Mouse (Mus musculus) limb, embryonic 14.5 days (tissue): ENCODE data around the gene Rprd1b. TPM values are rescaled to one million over a fixed set of nuclear protein-coding genes. Genes with fewer than 3 reads are reported as not detected.

ENCODE experiments used
- ATAC-seq: fragments of 200-750 bp; cut with Nextera tagmentation; 2 replicates; pipeline ENCODE4 v1.8.0; 2017; ENCODE audit warnings: low read depth, moderate number of reproducible peaks, moderate TSS enrichment; ENCODE audit not compliant: low FRiP score
- DNase-seq: peaks from one replicate; pipeline ENCODE4 v3.0.0-alpha.2; 2015; ENCODE audit warnings: low spot score
- H3K27ac ChIP-seq: fragments of 300-500 bp; sonication (generic); replicated peaks from 2 replicates; pipeline ENCODE4 v1.5.1; 2014; ENCODE audit warnings: low read depth, mild to moderate bottlenecking, low read length, moderate library complexity, mixed read lengths
- H3K27me3 ChIP-seq: fragments of 300-500 bp; sonication (generic); 2 replicates; pipeline ENCODE4 v1.6.1; 2014; ENCODE audit warnings: low read length, mixed read lengths; ENCODE audit not compliant: control insufficient read depth, insufficient read depth
- H3K36me3 ChIP-seq: fragments of 300-500 bp; sonication (generic); 2 replicates; pipeline ENCODE4 v1.6.1; 2014; ENCODE audit warnings: mild to moderate bottlenecking, low read length, moderate library complexity, mixed read lengths; ENCODE audit not compliant: control insufficient read depth, insufficient read depth
- H3K4me1 ChIP-seq: fragments of 300-500 bp; sonication (generic); 2 replicates; pipeline ENCODE4 v1.6.1; 2014; ENCODE audit warnings: antibody characterized with exemption, low read length, mixed read lengths; ENCODE audit not compliant: control insufficient read depth, insufficient read depth
- H3K4me2 ChIP-seq: fragments of 300-500 bp; sonication (generic); replicated peaks from 2 replicates; pipeline ENCODE4 v1.6.1; 2014; ENCODE audit warnings: low read depth, mild to moderate bottlenecking, low read length, moderate library complexity; ENCODE audit not compliant: severe bottlenecking
- H3K4me3 ChIP-seq: fragments of 300-500 bp; sonication (generic); replicated peaks from 2 replicates; pipeline ENCODE4 v1.5.1; 2014; ENCODE audit warnings: low read length
- H3K9ac ChIP-seq: fragments of 300-500 bp; sonication (generic); 2 replicates; pipeline ENCODE4 v1.6.1; 2014; ENCODE audit warnings: mild to moderate bottlenecking, low read depth, low read length, moderate library complexity; ENCODE audit not compliant: severe bottlenecking
- H3K9me3 ChIP-seq: fragments of 300-500 bp; sonication (generic); 2 replicates; pipeline ENCODE4 v1.6.1; 2016; ENCODE audit warnings: low read length; ENCODE audit not compliant: control insufficient read depth
- POLR2A ChIP-seq: fragments of 200-500 bp; IDR thresholded peaks from 2 replicates; pipeline ENCODE4 v1.8.0; 2012; ENCODE audit warnings: inconsistent platforms, mild to moderate bottlenecking, moderate library complexity, borderline replicate concordance; ENCODE audit not compliant: insufficient read depth, insufficient read length; ENCODE audit errors: extremely low read depth
- WGBS: fragments of 180-500 bp; shearing (Covaris S2); extraction: QIAGEN DNeasy Blood & Tissue Kit; methylation state at CpG from one replicate; pipeline ENCODE4 v1.1.7; 2014; 5-methylcytosine and 5-hydroxymethylcytosine counted together
- polyA plus RNA-seq, 2 experiments: library from polyadenylated mRNA; depleted of rRNA in 1 of 2; stranded (reverse) in 1 of 2; unstranded in 1 of 2; fragments of >200 nt; fragmentation: Nextera tagmentation in 1 of 2; extraction: Ambion mirVana in 1 of 2; gene quantifications; 2 replicates each; pipeline versions ENCODE4 v1.2.1 to v1.2.3; 2012 to 2014

Rprd1b gene
- polyA plus RNA-seq, 2 experiments: 30.6 to 37.1 TPM

- DNase-seq (no peak), ATAC-seq (no peak)
- Histone ChIP-seq H3K36me3 (no peaks in the 10 kb centered on the region), H3K9ac (no peak overlapping the region), H3K27me3 (no peaks in the 10 kb centered on the region), H3K27ac (no peak overlapping the region), H3K4me2 (no peak overlapping the region), H3K9me3 (no peaks in the 10 kb centered on the region), H3K4me1 (peaks cover 19% of the 10 kb centered on the region), H3K4me3 (no peak overlapping the region)
- 44% methylated on average over 6 of the region's 6 CpGs for WGBS
- TF ChIP-seq POLR2A: no peak
These were observed 88.4 kb downstream of the Rprd1b start for GRCm38 (mm10) chr2:158116653-158117052.

GRCm38 (mm10) chr2:158119145-158119544 is 90.8 kb downstream of the Rprd1b start:
- Histone ChIP-seq H3K9me3 (no peaks in the 10 kb centered on the region), H3K36me3 (no peaks in the 10 kb centered on the region), H3K27me3 (no peaks in the 10 kb centered on the region), H3K4me3 (no peak overlapping the region), H3K4me1 (peaks cover 11% of the 10 kb centered on the region), H3K9ac (no peak overlapping the region), H3K27ac (no peak overlapping the region), H3K4me2 (no peak overlapping the region)
- 77% methylated on average over 4 of the region's 4 CpGs for WGBS
- ATAC-seq (no peak), DNase-seq (no peak)
- TF ChIP-seq POLR2A: no peak

- Histone ChIP-seq H3K9me3 (no peaks in the 10 kb centered on the region), H3K27ac (no peak overlapping the region), H3K4me3 (no peak overlapping the region), H3K27me3 (no peaks in the 10 kb centered on the region), H3K36me3 (no peaks in the 10 kb centered on the region), H3K4me1 (peaks cover 9% of the 10 kb centered on the region), H3K9ac (no peak overlapping the region), H3K4me2 (no peak overlapping the region)
- TF ChIP-seq POLR2A: no peak
- DNase-seq: peak; percentile 16
- 64% methylated on average over 8 of the region's 8 CpGs for WGBS
- ATAC-seq: no peak
These were observed 91.9 kb downstream of the Rprd1b start for GRCm38 (mm10) chr2:158120211-158120610.

DNA sequence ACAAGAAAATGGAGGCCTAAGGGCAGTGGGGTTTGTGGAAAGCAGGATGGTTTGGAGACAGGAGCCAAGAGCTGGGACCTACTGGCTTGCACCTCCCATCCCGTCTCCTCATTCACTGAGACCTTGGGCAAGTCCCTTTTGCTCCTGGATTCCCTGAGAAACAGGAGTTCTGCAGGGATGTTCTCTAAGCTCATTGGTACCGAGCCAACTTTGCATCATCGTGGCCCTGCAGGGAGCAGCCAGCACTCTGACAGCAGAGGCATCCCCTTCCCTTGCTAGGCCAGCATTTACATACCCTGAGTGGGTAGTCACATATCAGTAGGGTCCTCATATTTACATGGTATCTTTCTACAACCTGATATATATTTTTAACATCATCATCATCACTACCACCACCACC is 92.6 kb downstream of the Rprd1b start:
- Histone ChIP-seq H3K9me3 (no peaks in the 10 kb centered on the region), H3K4me1 (peaks cover 9% of the 10 kb centered on the region), H3K27ac (no peak overlapping the region), H3K4me2 (no peak overlapping the region), H3K9ac (no peak overlapping the region), H3K36me3 (no peaks in the 10 kb centered on the region), H3K27me3 (no peaks in the 10 kb centered on the region), H3K4me3 (no peak overlapping the region)
- DNase-seq: no peak
- no peak for ATAC-seq
- TF ChIP-seq POLR2A: no peak
- WGBS: 93% methylated on average over 3 of the region's 3 CpGs

GRCm38 (mm10) chr2:158121645-158122326 is 93.5 kb downstream of the Rprd1b start:
- TF ChIP-seq POLR2A: no peak
- H3K36me3 ChIP-seq: no peaks in the 10 kb centered on the region
- no peak for DNase-seq
- no peaks in the 10 kb centered on the region for H3K27me3 ChIP-seq
- no peak overlapping the region for H3K4me2 ChIP-seq
- no peak overlapping the region for H3K27ac ChIP-seq
- peaks cover 5% of the 10 kb centered on the region for H3K4me1 ChIP-seq
- 0 out of 2 replicates have a peak overlapping the region, but pooled peaks have one; percentile 12 for H3K9ac ChIP-seq
- no peaks in the 10 kb centered on the region for H3K9me3 ChIP-seq
- 73% methylated on average over 11 of the region's 12 CpGs for WGBS
- H3K4me3 ChIP-seq: no peak overlapping the region
- no peak for ATAC-seq

DNA sequence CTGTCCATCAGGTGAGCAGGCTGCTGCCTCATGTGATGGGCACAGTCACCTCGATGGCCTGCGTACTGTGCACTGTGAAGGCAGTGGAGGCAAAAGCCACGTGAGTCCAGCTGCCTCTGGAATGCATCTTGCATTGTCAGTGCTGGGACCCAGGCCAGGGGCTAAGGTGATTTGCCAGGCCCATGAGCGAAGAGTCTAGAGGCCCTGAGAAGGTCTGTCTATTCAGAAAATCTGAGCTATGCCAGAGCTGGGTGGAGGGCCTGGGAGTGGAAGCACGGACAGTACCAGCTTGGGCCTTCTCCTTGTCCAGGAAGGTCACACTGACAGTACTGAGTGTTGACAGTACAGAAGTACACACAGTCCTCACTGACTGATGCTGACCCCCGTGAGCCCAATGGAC is 94.5 kb downstream of the Rprd1b start:
- Histone ChIP-seq H3K9ac (no peak overlapping the region), H3K4me1 (peaks cover 5% of the 10 kb centered on the region; the same call in 1 of the 2 replicates), H3K9me3 (no peaks in the 10 kb centered on the region), H3K27me3 (no peaks in the 10 kb centered on the region), H3K4me2 (no peak overlapping the region), H3K4me3 (no peak overlapping the region), H3K27ac (no peak overlapping the region), H3K36me3 (no peaks in the 10 kb centered on the region)
- 89% methylated on average over 6 of the region's 6 CpGs for WGBS
- ATAC-seq: no peak
- TF ChIP-seq POLR2A: no peak
- no peak for DNase-seq
